Mouse (Mus musculus): ENCODE measurements around the gene Phkb.

Phkb gene

DNA sequence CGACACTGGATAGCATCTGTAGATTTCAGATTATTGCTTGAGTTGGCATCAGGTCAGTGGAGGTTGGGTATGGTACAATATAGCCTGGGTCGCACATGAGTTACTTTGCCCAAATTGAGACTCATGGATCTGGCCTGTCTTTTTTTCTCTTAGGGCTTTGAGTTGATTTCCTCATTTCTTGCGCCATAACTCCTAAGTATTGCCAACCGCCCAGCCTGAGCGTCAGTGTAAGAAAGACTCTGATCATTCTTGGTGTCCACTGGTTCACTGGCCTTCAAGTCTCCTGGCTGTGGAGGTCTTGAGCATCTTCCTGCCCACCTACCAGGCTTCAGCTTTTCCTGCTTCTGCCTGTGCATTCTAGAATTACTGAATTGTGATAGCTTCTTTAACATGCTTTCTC is 104.1 kb downstream of the Phkb start:
- no peak for DNase-seq (ENCODE audit: low spot score)

DNA sequence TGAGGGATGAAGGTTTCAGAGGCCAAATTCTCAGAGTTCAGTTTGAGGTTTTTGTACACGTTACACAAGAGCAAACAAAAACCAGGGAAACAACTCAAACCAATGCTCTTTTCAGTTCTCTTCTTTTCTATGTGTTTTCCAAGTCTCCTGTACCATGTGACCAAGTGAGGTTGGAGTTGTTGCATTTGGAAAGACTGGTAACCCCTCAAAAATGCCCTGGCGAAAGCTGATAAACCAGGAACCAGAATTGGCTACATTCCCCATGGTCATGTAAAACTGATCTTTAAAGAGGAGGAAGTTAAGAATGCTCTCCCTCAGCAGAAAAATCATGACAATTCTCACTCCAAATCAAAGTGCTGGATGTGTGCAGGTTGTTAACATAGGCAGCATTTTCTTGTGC is 117.6 kb downstream of the Phkb start:
- no peak for DNase-seq (ENCODE audit: low spot score)

DNA sequence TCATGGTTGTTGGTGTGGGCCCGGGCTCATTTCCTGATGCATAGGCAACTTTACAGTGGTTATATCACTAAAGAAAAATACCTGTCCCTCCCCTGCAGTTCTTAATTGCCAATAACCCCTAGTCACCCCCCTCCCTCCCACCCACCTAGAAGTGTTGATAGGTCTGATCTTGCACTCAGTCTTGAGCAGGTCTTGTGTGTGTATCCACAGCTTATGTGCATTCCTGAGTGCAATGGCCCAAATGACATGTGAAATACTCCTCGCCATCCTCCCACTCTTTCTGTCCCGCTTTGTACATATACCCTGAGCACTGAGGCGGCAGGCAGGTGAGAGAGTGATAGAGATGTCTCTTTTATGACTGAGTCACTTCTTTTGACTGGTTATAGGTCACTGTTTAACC is 119.1 kb downstream of the Phkb start:
- DNase-seq (ENCODE audit: low spot score) = no peak

DNA sequence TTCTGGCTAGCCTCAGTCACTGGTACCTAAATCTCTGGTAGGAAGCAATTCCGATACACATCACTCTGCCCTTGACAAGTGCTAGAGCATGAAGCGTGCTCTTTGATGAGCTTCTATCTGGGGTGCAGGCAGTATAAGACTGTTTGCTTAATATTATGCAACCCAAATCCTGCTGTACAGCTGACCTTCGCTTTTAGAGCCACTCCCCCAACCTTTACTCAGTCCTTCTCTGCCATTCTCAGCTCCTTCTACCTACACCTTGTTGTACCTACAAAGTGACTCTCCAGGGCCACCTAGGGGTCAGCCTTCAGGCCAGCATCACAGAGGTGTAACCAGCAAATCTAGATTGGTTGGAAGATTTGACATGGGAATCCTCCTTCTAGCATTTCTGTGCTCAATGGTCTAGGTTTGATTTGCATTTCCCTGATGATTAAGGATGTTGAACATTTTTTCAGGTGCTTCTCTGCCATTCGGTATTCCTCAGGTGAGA is 136.9 kb downstream of the Phkb start:
- no peak for DNase-seq (ENCODE audit: low spot score)

DNA sequence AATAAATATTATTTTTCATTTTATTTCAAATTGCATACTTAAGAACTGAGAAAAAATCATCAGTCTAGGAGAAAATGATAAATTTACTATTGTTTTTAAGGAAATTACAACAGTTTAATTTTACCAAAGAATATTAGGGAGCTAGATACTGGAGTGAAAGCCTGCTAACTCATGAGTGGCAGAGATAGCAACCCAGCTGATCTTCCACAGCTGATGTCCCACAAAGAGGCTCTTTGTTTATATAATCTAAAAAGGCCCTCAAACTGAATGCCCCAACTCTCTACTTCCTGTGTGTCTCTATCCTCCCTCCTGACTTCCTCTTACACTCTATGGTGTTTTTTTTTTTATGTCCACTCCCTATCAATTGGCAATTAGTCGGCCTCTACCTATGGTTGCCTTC is 152.2 kb downstream of the Phkb start:
- no peak for DNase-seq (ENCODE audit: low spot score)

DNA sequence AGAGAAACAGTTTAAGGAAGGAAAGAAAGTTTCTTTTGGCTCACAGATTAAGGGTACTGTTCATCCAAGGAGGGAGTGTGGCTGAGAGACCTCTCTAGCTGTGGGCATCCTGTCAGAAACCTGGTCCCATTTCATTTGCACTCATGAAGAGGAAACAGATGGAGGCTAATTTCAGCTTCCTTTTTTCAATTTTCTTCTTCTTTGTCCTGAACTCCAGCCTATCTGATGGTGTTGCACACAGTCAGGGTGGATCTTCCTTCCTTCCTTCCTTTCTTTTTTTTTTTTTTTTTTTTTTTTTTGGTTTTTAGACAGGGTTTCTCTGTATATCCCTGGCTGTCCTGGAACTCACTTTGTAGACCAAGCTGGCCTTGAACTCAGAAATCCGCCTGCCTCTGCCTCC is 152.9 kb downstream of the Phkb start:
- DNase-seq (ENCODE audit: low spot score) = no peak

DNA sequence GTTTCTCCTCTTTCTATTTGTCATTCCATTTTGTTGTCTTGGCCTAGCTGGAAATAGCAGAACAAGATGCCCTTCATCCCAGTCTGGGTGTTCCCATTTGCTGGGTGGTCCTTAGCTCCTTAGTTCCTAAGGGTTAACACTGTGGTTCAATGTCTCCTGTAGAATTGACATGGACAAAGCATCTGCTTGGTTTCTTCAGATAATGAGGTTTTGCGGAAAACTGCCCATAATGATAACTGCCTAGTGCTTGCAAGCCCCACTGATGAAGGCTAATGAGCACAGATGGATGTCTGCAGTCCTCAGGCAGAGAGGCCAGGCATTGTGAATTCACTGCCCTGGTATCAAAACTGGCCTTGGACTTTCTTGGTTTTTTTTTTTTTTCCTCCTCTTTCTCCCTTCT is 155.2 kb downstream of the Phkb start:
- no peak for DNase-seq (ENCODE audit: low spot score)

DNA sequence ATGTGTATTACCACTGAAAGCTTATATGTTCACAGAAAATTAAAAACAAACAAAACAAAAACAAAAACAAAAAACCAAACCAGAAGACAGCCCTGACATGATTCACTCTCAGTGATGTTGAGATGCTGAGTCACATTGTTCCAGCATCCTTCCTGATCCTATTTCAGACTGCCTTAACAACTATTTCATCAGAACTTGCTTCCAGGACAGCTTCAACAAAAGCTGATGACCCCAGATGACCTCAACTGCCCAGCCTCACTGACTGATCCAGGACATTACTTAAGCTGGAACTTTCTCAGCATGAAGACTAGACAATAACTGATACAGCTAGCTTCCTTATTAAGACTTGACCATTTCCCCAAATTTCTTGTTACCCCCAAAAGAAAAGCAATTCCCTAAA is 165.7 kb downstream of the Phkb start:
- DNase-seq (ENCODE audit: low spot score) = no peak

DNA sequence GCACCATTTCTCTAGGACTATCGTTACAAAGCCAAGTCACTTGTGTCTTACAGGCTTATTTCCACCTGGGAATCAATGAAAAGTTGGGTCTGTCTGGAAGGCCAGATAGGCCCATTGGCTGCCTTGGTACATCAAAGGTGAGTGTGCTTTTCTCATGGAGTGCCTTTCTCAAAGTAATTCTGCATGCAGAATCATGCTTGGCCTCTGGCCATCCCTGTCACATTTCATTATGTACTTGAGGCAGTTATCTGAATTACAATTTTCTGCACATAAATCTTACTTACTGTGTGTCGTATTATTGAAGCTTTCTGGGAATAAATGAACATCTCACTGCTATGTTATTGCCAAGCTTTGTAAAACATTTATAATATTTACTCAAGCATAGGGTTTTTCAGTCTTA is 176.0 kb downstream of the Phkb start:
- no peak for DNase-seq (ENCODE audit: low spot score)

DNA sequence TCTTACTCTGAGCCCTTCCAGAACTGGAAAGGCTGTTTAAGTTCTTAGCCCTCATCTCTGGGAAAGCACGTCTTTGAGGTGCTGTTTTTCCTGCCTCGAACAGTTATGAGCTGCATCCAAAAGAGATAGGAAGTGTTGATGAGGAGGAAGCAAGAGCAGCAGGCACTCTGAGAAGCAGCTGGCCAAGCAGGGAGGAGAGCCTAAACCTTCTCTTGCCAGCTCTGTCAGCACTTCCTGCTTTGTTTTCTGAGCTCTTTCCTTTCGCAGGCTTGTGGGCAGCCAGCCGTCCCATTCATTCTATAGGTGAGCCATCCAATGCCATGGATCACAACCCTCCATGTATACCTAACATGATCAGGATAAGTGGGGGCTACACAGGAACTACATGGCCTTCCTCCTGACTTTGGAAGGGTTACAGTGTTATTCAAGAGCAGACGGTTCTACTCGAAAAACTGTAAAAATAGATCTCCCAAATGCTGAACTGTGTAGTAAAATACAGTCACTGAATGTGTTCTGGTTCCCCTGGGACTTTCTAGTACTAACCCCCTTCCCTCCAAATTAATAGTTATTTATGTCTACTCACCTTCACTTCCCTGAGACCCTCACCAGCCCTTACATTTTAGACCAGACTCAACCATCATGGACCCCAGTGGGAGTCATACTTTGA is 188.0 kb downstream of the Phkb start:
- no peak for DNase-seq (ENCODE audit: low spot score)

DNA sequence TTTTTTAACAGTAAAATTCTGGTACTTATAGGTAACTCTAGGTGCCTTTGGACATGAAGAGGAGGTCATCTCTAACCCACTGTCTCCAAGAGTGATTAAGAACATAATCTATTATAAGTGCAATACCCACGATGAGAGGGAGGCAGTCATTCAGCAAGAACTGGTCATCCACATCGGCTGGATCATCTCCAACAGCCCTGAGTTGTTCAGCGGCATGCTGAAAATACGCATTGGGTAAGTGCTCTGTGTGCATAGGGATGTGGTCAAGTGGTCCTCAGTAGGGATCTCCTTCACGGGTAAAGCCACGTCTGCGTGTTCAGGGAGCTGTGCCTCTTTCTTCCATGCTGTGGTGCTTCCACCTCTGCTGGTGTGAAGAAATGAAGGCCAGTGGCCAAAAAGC is 188.7 kb downstream of the Phkb start:
- DNase-seq (ENCODE audit: low spot score) = no peak

DNA sequence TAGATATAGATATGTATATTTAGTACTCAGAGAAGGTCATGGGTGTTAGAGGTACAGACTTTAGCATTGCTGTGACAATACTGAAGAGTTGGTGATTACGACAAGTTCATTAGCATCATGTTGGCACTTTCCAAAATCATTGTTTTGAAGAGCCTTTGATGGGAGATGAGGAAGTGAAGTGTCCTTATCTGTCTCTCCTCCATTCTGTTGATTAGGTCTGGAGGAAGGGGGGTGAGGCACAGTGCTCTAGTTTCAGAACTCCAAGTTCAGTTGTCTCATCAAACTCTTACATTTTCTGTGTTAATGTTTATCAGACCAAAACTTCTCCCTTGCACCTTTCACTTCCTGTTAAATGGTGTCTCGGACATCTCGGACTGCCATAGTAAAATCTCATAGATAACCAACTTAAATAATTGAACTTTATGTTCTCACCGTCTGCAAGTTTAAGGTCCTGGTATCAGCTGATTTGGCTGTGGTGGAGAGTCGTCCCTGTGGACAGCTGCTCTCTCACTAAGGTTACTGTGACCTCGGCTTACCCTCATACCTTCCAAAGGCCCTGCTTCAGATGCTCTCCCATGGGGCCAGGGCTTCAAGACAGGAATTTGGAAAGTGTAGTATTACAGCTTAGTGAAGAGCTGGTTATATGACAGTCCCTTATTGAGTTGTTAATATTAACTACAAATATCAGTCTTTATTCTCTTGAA is 194.1 kb downstream of the Phkb start:
- DNase-seq (ENCODE audit: low spot score) = no peak

DNA sequence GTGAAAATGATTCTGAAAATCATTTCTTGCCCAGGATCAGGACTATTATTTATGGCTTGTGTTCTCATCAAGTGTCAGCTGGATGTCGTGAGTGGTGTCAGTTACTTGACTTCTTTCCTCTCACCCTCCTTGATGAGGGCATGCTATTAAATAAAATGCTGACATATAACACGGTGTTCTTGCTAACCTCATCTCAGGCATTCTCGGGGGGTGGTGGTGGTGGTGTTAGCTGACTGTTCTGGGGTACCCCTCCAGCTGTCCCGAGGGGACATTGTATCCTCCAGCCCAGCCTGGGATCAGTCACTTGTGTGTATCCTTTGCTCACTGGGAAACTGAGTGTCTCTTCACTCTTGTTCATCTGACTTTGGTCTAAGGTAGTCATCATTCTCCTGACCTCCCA is 194.6 kb downstream of the Phkb start:
- no peak for DNase-seq (ENCODE audit: low spot score)

DNA sequence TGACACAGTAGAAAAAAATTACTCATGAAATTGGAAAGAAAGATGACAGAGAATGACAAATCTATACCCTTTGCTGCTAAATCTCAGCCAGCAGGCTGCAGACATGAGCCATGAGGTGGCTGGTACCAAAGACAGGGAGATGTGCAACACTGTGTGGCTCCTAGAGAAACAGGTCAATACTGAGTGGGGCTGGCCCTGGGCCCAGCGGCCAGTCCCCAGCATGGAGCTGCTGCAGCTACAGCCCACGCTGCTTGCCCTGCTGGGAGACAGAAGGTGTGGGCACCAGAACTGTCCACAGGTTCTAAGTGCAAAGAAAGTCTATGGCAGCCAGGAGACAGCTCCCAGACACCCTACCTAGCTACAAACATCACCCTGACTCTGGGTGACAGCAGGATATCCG is 197.7 kb downstream of the Phkb start:
- no peak for DNase-seq (ENCODE audit: low spot score)

DNA sequence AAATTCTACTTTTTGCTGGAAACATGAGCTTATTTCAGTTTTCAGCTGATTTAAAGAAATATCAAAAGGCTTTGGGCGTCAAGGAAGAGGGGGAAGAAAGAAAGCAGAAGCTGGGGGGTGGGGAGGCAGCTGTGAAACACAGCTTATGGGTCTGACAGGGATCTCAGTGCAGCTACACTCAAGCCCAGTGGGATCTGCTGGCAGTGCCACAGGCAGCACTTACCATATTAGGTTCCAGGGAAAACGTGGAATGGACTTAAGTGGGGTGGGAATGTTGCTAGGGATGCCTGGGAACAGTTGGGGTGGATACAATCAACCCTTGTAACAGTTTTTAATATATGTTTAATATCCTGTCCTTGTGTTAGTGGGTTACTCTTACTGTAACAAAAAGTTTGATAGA is 201.3 kb downstream of the Phkb start:
- DNase-seq (ENCODE audit: low spot score) = no peak

DNA sequence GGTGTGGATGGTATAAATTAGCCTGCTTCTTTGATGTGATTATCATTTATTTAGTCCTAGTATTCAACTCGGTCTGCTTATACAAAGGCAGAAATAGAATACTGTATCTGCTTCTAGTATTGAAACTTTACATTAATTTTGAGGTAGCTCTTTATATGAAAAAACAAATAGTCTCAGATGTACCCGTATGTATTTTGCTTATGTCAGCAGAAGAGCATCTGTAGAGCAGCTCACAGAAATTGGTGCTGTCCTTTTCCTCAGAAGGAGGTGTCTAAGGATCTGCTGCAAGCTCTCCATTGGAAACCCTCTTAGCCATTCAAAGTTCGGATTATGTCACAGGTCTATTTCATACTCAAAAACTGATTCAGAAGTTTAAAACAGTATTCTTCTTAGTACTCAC is 210.1 kb downstream of the Phkb start:
- no peak for DNase-seq (ENCODE audit: low spot score)

DNA sequence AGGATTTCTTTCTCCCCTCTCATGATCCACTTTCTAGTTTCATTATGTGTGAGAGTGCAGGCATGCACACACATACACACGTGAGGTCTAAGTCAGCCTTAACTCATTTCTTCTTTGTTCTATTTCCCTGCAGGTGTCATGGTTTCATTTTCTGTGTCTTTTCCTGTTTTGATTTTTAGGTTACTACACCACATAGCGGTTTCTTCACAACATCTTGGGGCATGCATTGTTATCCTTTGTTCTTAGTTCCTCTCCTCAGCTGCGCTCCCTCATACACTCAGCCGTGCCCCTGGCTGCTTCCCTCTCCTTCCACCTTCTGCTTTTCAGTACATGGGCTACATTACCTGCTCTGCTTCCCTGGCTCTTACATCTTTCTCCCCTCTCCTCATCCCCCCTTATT is 211.2 kb downstream of the Phkb start:
- DNase-seq (ENCODE audit: low spot score) = no peak

DNA sequence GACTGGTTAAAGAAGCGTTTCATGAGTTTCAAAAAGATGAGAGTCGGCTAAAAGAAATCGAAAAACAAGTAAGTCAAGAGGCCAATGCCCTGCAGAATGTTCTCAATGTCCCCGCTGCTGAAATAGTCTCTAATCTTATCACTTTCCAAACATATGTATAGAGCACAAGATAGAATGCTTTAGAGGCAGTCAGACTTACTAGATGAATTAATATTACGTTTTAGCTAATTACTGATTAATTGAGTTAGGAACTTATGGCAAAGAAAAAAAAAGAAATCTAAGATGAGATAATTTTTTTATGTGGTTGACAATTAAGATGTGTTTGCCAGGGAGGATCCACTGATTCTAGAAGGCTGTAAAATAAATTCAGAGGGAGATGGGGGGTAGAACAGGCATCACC is 217.9 kb downstream of the Phkb start:
- no peak for DNase-seq (ENCODE audit: low spot score)

DNA sequence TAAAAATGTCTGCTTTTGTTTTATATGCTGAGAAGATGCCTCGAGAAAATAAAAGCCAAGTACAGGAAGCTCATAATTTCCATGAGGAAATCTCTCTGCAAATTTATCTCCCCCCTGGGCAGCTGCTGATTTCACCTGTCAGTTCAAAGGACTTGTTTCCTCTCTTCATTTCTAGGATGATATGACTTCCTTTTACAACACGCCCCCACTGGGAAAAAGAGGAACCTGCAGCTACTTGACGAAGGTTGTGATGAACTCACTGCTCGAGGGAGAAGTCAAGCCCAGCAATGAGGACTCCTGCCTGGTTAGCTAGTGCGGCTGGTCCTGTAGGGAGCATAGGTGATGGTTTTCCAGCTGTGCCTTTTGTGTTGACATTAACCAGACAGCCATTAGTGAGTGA is 218.4 kb downstream of the Phkb start:
- no peak for DNase-seq (ENCODE audit: low spot score)

DNA sequence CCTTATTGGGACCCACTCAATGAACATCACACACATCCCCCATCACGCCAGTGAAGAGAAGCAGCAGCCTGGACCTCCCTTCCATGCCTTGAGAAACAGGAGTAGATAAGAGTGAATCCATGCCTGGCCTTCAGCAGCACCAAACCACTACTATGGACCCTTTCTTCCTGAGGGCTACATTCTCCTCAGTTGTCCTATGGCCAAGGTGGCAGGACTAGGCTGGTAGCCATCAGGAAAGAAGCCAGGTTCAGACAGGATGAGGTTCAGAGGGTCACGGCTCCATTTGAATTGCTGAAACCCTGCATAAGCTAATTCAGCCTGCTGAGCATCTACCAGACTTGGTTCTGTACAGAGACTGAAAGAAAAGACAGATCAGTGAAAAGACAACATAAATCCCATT is 222.7 kb downstream of the Phkb start:
- no peak for DNase-seq (ENCODE audit: low spot score)

DNA sequence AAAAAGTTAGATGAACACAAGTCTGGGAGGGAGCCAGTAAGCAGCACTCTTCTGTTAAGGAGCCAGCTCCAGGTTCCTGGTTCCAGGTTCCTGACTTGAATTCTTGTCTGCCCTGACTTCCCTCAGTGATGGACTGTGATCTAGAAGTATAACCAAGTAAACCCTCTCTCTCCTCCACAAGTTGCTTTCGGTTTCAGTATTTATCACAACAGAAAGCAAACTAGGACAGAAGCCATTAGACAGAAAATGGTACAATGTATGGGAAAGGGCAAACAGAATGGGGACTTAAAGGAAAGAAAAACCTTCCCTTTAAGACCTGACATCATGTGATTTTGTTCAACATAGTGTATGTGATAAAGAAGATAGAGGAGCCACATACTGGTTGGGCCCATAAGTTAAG is 238.7 kb downstream of the Phkb start:
- no peak for DNase-seq (ENCODE audit: low spot score)

DNA sequence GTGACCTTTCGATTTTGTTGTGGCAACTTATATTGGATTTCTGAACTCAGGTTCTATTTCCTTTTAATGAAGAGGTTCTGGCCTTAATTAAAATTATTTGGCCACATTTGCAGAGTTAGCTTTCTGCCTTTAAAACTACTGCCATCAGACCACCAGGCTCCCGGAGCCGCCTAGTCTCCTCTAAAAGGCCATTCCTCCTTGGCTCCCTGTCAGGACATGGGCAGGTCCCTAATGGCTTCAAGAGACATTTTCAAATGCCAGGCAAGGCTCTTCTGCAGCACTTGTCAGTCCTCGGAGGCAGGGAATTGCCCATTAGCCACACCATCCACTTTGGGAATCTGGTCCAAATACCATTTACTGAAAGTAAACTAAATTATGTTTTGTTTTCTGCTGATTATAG is 242.6 kb downstream of the Phkb start:
- no peak for DNase-seq (ENCODE audit: low spot score)

DNA sequence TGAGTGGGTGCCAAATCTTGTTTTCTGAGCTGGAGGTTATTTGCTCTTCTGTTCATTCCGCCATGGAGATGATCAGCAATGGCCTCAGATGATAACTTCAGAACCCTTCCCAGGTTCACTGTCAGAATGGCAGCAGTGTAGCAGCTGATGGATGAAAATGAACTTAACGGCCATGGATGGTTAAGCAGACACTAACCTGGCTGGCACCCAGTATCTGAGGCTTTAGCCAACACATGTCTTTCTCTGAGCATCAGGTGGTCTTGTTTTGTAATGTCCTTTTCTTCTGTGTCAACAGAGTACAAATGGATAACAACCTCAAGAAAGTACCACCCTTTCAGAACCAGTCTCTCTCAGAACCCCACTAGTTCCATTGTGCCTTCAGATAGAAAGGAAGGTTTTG is 246.0 kb downstream of the Phkb start:
- DNase-seq (ENCODE audit: low spot score) = no peak

DNA sequence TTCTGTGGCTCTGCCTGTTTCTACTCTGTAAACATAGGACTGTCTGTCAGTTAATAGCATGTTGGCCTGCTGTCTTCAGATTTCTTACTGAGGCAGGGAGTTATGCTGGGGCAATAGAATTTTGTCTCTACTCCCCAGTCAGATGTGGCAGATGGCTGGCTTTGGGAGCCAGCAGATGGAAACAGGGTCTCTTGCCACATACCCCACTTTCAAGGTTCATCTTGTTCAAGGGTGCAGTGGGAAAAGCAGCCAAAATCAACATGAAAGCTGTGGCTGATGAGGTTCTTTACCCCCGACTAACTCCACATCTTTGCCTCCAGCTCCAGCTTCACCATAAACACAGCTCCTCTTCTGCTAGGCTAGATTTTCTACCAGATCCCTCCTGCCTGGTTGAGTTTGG is 246.7 kb downstream of the Phkb start:
- no peak for DNase-seq (ENCODE audit: low spot score)
